Mouse (Mus musculus) kidney, embryonic 14.5 days (tissue): ENCODE measurements around the gene 9230112D13Rik. TPM values are rescaled to one million over a fixed set of nuclear protein-coding genes. Genes with fewer than 3 reads are reported as not detected.

Source experiments
- ATAC-seq: fragments of 200-750 bp; cut with Nextera tagmentation; 2 replicates; pipeline ENCODE4 v1.8.0; 2017; ENCODE audit warnings: moderate number of reproducible peaks, mild to moderate bottlenecking, moderate TSS enrichment, moderate library complexity; ENCODE audit not compliant: low FRiP score, low TSS enrichment
- H3K27ac ChIP-seq: fragments of 300-500 bp; sonication (generic); 2 replicates; pipeline ENCODE4 v1.5.1; 2014; ENCODE audit warnings: low read depth, mild to moderate bottlenecking, low read length, moderate library complexity, mixed read lengths
- H3K27me3 ChIP-seq: fragments of 300-500 bp; sonication (generic); 2 replicates; pipeline ENCODE4 v1.6.1; 2014; ENCODE audit warnings: mild to moderate bottlenecking, low read length; ENCODE audit not compliant: control insufficient read depth, insufficient read depth
- H3K36me3 ChIP-seq: fragments of 300-500 bp; sonication (generic); 2 replicates; pipeline ENCODE4 v1.6.1; 2014; ENCODE audit warnings: low read length, mixed read lengths; ENCODE audit not compliant: control insufficient read depth, insufficient read depth
- H3K4me1 ChIP-seq: fragments of 300-500 bp; sonication (generic); 2 replicates; pipeline ENCODE4 v1.6.1; 2014; ENCODE audit warnings: low read length, mixed read lengths; ENCODE audit not compliant: control insufficient read depth, insufficient read depth
- H3K4me2 ChIP-seq: fragments of 300-500 bp; sonication (generic); replicated peaks from 2 replicates; pipeline ENCODE4 v1.6.1; 2014; ENCODE audit warnings: low read depth, mild to moderate bottlenecking, low read length
- H3K4me3 ChIP-seq: fragments of 300-500 bp; sonication (generic); 2 replicates; pipeline ENCODE4 v1.5.1; 2014; ENCODE audit warnings: mild to moderate bottlenecking, low read length
- H3K9ac ChIP-seq: fragments of 300-500 bp; sonication (generic); 2 replicates; pipeline ENCODE4 v1.6.1; 2014; ENCODE audit warnings: low read depth, mild to moderate bottlenecking, low read length, moderate library complexity
- H3K9me3 ChIP-seq: fragments of 300-500 bp; sonication (generic); 2 replicates; pipeline ENCODE4 v1.6.1; 2016; ENCODE audit warnings: low read length; ENCODE audit not compliant: control insufficient read depth
- WGBS: fragments of 180-500 bp; shearing (Covaris S2); extraction: QIAGEN DNeasy Blood & Tissue Kit; methylation state at CpG from one replicate; pipeline ENCODE4 v1.1.7; 2014; 5-methylcytosine and 5-hydroxymethylcytosine counted together
- polyA plus RNA-seq: library from polyadenylated mRNA; unstranded; fragments of >200 nt; fragmentation: Nextera tagmentation; extraction: Ambion mirVana; gene quantifications from 2 replicates; pipeline ENCODE4 v1.2.1, GENCODE M21; 2014

Gene 9230112D13Rik
- polyA plus RNA-seq, 1 experiment from 2014 or later, result not detected

DNA sequence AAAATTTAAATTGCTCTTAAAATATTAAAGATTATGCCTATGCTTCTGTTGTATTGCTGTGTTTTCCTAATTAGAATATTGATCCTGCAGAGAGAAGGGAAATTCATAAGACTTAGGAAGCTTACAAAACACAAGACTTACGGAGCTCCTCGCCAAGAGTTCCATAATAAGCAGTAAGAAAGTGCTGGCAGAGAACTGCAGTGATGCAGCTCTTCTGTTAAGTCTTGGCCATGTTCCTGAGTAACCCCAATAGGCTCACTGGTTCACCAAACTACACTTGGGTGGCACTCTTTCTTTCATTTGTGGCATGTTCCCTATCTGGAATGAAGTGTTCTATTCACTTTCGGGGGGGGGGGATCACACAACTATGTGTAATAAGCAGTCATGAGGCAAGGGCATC lies 56.3 kb downstream of the 9230112D13Rik start:
- no peak overlapping the region for H3K4me3 ChIP-seq
- H3K36me3 ChIP-seq, result no peaks in the 10 kb centered on the region
- WGBS, result 77% methylated on average over 3 of the region's 3 CpGs
- no peak for ATAC-seq
- no peak overlapping the region for H3K4me2 ChIP-seq
- H3K9me3 ChIP-seq, result no peaks in the 10 kb centered on the region
- H3K9ac ChIP-seq, result no peak overlapping the region
- no peaks in the 10 kb centered on the region for H3K27me3 ChIP-seq
- H3K4me1 ChIP-seq, result no peaks in the 10 kb centered on the region
- no peak overlapping the region for H3K27ac ChIP-seq

Other genes starting within 250 kb of the 9230112D13Rik start
- 9.3 and 10.1 TPM in 2 replicates for gene Shld2, start 212.3 kb downstream of the 9230112D13Rik start, polyA plus RNA-seq
- gene Glud1, start 212.1 kb downstream of the 9230112D13Rik start, polyA plus RNA-seq, result 77.3 and 112 TPM in 2 replicates
- gene Fam25c, start 167.4 kb downstream of the 9230112D13Rik start, polyA plus RNA-seq, result not detected in 2 replicates
- 7.5 and 10.0 TPM in 2 replicates for gene Sncg, start 148.0 kb downstream of the 9230112D13Rik start, polyA plus RNA-seq
- gene Mmrn2, start 147.3 kb downstream of the 9230112D13Rik start, polyA plus RNA-seq, result 7.9 and 12.1 TPM in 2 replicates
- gene Bmpr1a, start 19.5 kb downstream of the 9230112D13Rik start, polyA plus RNA-seq, result 41.7 and 65.8 TPM in 2 replicates
- 0.24 and 0.31 TPM in 2 replicates for gene Ldb3, start 65.9 kb upstream of the 9230112D13Rik start, polyA plus RNA-seq
- 0.09 and 0.20 TPM in 2 replicates for gene Opn4, start 77.3 kb upstream of the 9230112D13Rik start, polyA plus RNA-seq
- 31.5 and 34.1 TPM in 2 replicates for gene Wapl, start 151.1 kb upstream of the 9230112D13Rik start, polyA plus RNA-seq